Comparison of ENCODE assay signal across 17 mouse cellular contexts in the genomic region with DNA sequence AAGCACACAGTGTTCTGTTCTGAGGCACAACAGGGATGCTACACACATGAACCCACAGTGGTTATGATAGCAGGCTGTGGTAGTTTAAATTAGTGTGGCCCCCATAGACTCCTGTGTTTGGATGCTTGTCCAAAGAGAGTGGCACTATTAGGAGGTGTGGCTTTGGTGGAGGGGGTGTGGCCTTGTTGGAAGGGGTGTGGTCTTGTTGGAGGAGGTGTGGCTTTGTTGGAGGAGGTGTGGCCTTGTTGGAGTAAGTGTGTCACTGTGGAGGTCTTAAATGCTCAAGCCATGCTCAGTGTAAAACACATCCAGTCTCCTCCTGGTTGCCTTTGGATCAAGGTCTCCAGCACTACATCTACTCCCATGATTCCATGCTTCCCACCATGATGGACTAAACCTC.
"Had no signal": no experiment of that assay in that cellular context is flagged by ENCODE, and none has a peak within 500 bp of the region (broad histone marks: within the 10 kb centered on the region; RNA-seq: fewer than 3 reads in every experiment).

No protein-coding gene starts in this region.

- DNase-seq: liver, postnatal 0 days; lung, adult 2 months; lung, postnatal 14 days; lung, postnatal 36 days; right cerebral cortex, postnatal 14 days; thymus, adult 2 months; thymus, postnatal 25 days; thymus, postnatal 4 days had no signal

- ATAC-seq: liver, postnatal 0 days; lung, postnatal 0 days; midbrain, embryonic 13.5 days; midbrain, embryonic 15.5 days had no signal

- H3K27me3 ChIP-seq: lung, embryonic 15.5 days; midbrain, embryonic 15.5 days; neural tube, embryonic 12.5 days; stomach, embryonic 15.5 days had no signal

- H3K4me2 ChIP-seq: lung, embryonic 15.5 days; midbrain, embryonic 11.5 days; midbrain, embryonic 13.5 days; midbrain, embryonic 15.5 days; neural tube, embryonic 12.5 days; stomach, embryonic 15.5 days had no signal

- H3K36me3 ChIP-seq: lung, embryonic 15.5 days; midbrain, embryonic 13.5 days; midbrain, embryonic 15.5 days; neural tube, embryonic 12.5 days; stomach, embryonic 15.5 days had no signal

- H3K9ac ChIP-seq: liver, postnatal 0 days; lung, embryonic 15.5 days; midbrain, embryonic 13.5 days; midbrain, embryonic 15.5 days; neural tube, embryonic 12.5 days; stomach, embryonic 15.5 days had no signal

- H3K9me3 ChIP-seq: lung, embryonic 15.5 days; midbrain, embryonic 13.5 days; midbrain, embryonic 15.5 days; neural tube, embryonic 12.5 days; stomach, embryonic 15.5 days had no signal

- H3K27ac ChIP-seq: lung, embryonic 15.5 days; macrophage; midbrain, embryonic 13.5 days; midbrain, embryonic 15.5 days; neural tube, embryonic 12.5 days; stomach, embryonic 15.5 days had no signal

- H3K4me3 ChIP-seq: lung, embryonic 15.5 days; megakaryocyte, embryonic 14.5 days; midbrain, embryonic 13.5 days; midbrain, embryonic 15.5 days; neural tube, embryonic 12.5 days; stomach, embryonic 15.5 days had no signal
